Mouse (Mus musculus) midbrain, embryonic 15.5 days (tissue): ENCODE data around the gene Tex21. TPM values are rescaled to one million over a fixed set of nuclear protein-coding genes. Genes with fewer than 3 reads are reported as not detected.

Experiments used
- polyA plus RNA-seq: library from polyadenylated mRNA; unstranded; fragments of >200 nt; fragmentation: Nextera tagmentation; extraction: Ambion mirVana; gene quantifications from 2 replicates; pipeline ENCODE4 v1.2.1, GENCODE M21; 2015

The Tex21 gene
- polyA plus RNA-seq, 1 experiment from 2014 or later, result not detected

Other genes with a start within 250 kb of the Tex21 start
- gene Esr2, start 69.5 kb downstream of the Tex21 start, polyA plus RNA-seq, result 0.29 and 0.39 TPM in 2 replicates
- gene Mthfd1, start 8.6 kb upstream of the Tex21 start, polyA plus RNA-seq, result 30.7 and 31.2 TPM in 2 replicates
- gene Akap5, start 78.1 kb upstream of the Tex21 start, polyA plus RNA-seq, result 9.8 and 10.3 TPM in 2 replicates
- 14.6 and 15.1 TPM in 2 replicates for gene Zbtb25, start 122.9 kb upstream of the Tex21 start, polyA plus RNA-seq
- 3.4 and 3.5 TPM in 2 replicates for gene Zbtb1, start 123.5 kb upstream of the Tex21 start, polyA plus RNA-seq
- gene Hspa2, start 157.4 kb upstream of the Tex21 start, polyA plus RNA-seq, result 5.5 and 5.6 TPM in 2 replicates
- gene Ppp1r36, start 170.8 kb upstream of the Tex21 start, polyA plus RNA-seq, result 0.73 and 1.0 TPM in 2 replicates